Mouse (Mus musculus) lung, embryonic 14.5 days (tissue): ENCODE data around the gene Slc35f6. TPM values are rescaled to one million over a fixed set of nuclear protein-coding genes. Genes with fewer than 3 reads are reported as not detected.

Experiments used
- ATAC-seq: fragments of 200-750 bp; cut with Nextera tagmentation; 2 replicates; pipeline ENCODE4 v1.8.0; 2017; ENCODE audit warnings: mild to moderate bottlenecking, moderate TSS enrichment, moderate library complexity; ENCODE audit not compliant: insufficient read depth
- DNase-seq: peaks from one replicate; pipeline ENCODE4 v3.0.0-alpha.2; 2015
- H3K27ac ChIP-seq: fragments of 300-500 bp; sonication (generic); 2 replicates; pipeline ENCODE4 v1.5.1; 2014; ENCODE audit warnings: low read depth, mild to moderate bottlenecking, moderate library complexity
- H3K27me3 ChIP-seq: fragments of 300-500 bp; sonication (generic); 2 replicates; pipeline ENCODE4 v1.6.1; 2014; ENCODE audit warnings: low read length, control low read depth; ENCODE audit not compliant: insufficient read depth
- H3K36me3 ChIP-seq: fragments of 300-500 bp; sonication (generic); 2 replicates; pipeline ENCODE4 v1.6.1; 2014; ENCODE audit warnings: control low read depth; ENCODE audit not compliant: insufficient read depth
- H3K4me1 ChIP-seq: fragments of 300-500 bp; sonication (generic); 2 replicates; pipeline ENCODE4 v1.6.1; 2014; ENCODE audit warnings: antibody characterized with exemption, control low read depth; ENCODE audit not compliant: insufficient read depth
- H3K4me2 ChIP-seq: fragments of 300-500 bp; sonication (generic); 2 replicates; pipeline ENCODE4 v1.6.1; 2014; ENCODE audit warnings: mild to moderate bottlenecking
- H3K4me3 ChIP-seq: fragments of 300-500 bp; sonication (generic); 2 replicates; pipeline ENCODE4 v1.5.1; 2014; ENCODE audit warnings: low read depth, low read length
- H3K9ac ChIP-seq: fragments of 300-500 bp; sonication (generic); 2 replicates; pipeline ENCODE4 v1.6.1; 2014
- H3K9me3 ChIP-seq: fragments of 300-500 bp; sonication (generic); 2 replicates; pipeline ENCODE4 v1.6.1; 2016; ENCODE audit warnings: low read depth, low read length, control low read depth
- CTCF ChIP-seq: IDR thresholded peaks from 2 replicates; pipeline ENCODE4 v1.5.1; 2016; ENCODE audit warnings: antibody characterized with exemption, low read depth
- WGBS: fragments of 180-500 bp; shearing (Covaris S2); extraction: QIAGEN DNeasy Blood & Tissue Kit; methylation state at CpG from one replicate; pipeline ENCODE4 v1.1.7; 2014; 5-methylcytosine and 5-hydroxymethylcytosine counted together
- polyA plus RNA-seq: library from polyadenylated mRNA; unstranded; fragments of >200 nt; fragmentation: Nextera tagmentation; extraction: Ambion mirVana; gene quantifications from 2 replicates; pipeline ENCODE4 v1.2.1, GENCODE M21; 2014

Gene Slc35f6
- polyA plus RNA-seq, 1 experiment from 2014 or later = 27.6 TPM

- DNase-seq = peak; percentile 65
- Histone ChIP-seq H3K9me3 (no peaks in the 10 kb centered on the region), H3K4me1 (peaks cover 31% of the 10 kb centered on the region), H3K27me3 (no peaks in the 10 kb centered on the region), H3K9ac (no peak overlapping the region), H3K4me3 (no peak overlapping the region), H3K27ac (peak overlapping the region; percentile 73; the same call in 1 of the 2 replicates), H3K4me2 (no peak overlapping the region), H3K36me3 (no peaks in the 10 kb centered on the region)
- WGBS = 24% methylated on average over 6 of the region's 6 CpGs
- ATAC-seq = no peak
- TF ChIP-seq CTCF = no peak
Measured at GRCm38 (mm10) chr5:30615416-30615815, 32.3 kb upstream of the Slc35f6 start.

- peaks cover 31% of the 10 kb centered on the region for H3K4me1 ChIP-seq
- WGBS = 40% methylated on average over 4 of the region's 4 CpGs
Measured at GRCm38 (mm10) chr5:30615819-30616218, 31.9 kb upstream of the Slc35f6 start.

GRCm38 (mm10) chr5:30616644-30617043 is 31.1 kb upstream of the Slc35f6 start:
- H3K36me3 ChIP-seq = no peaks in the 10 kb centered on the region
- no peak overlapping the region for H3K4me3 ChIP-seq
- H3K9ac ChIP-seq = no peak overlapping the region
- DNase-seq (no peak), ATAC-seq (no peak)
- peaks cover 31% of the 10 kb centered on the region for H3K4me1 ChIP-seq
- H3K4me2 ChIP-seq = no peak overlapping the region
- H3K27me3 ChIP-seq = peaks cover 5% of the 10 kb centered on the region; the same call in 1 of the 2 replicates
- H3K9me3 ChIP-seq = no peaks in the 10 kb centered on the region
- 22% methylated on average over 3 of the region's 3 CpGs for WGBS
- peak overlapping the region; percentile 47; the same call in 1 of the 2 replicates for H3K27ac ChIP-seq
- no peak for TF ChIP-seq CTCF

More at GRCm38 (mm10) chr5:30615819-30616218, 31.9 kb upstream of the Slc35f6 start:
- TF ChIP-seq CTCF = no peak
- Histone ChIP-seq H3K36me3 (no peaks in the 10 kb centered on the region), H3K9ac (no peak overlapping the region), H3K27me3 (no peaks in the 10 kb centered on the region), H3K9me3 (no peaks in the 10 kb centered on the region), H3K27ac (0 out of 2 replicates have a peak overlapping the region, but pooled peaks have one; percentile 73), H3K4me2 (no peak overlapping the region), H3K4me3 (no peak overlapping the region)
- DNase-seq (no peak), ATAC-seq (no peak)

- H3K27ac ChIP-seq = no peak overlapping the region
- no peak overlapping the region for H3K9ac ChIP-seq
- DNase-seq (no peak), ATAC-seq (no peak)
- no peaks in the 10 kb centered on the region for H3K9me3 ChIP-seq
- H3K4me1 ChIP-seq = peaks cover 38% of the 10 kb centered on the region
- no peak overlapping the region for H3K4me2 ChIP-seq
- TF ChIP-seq CTCF = no peak
- WGBS = 14% methylated on average over 3 of the region's 3 CpGs
- peaks cover 10% of the 10 kb centered on the region for H3K27me3 ChIP-seq
- H3K36me3 ChIP-seq = no peaks in the 10 kb centered on the region
- H3K4me3 ChIP-seq = no peak overlapping the region
Measured at GRCm38 (mm10) chr5:30617357-30617756, 30.4 kb upstream of the Slc35f6 start.

GRCm38 (mm10) chr5:30617851-30618250 is 29.9 kb upstream of the Slc35f6 start:
- Histone ChIP-seq H3K4me2 (no peak overlapping the region), H3K27me3 (peaks cover 15% of the 10 kb centered on the region), H3K27ac (no peak overlapping the region), H3K9ac (no peak overlapping the region), H3K4me1 (peaks cover 40% of the 10 kb centered on the region), H3K9me3 (no peaks in the 10 kb centered on the region), H3K36me3 (no peaks in the 10 kb centered on the region), H3K4me3 (no peak overlapping the region)
- WGBS = 31% methylated on average over 11 of the region's 11 CpGs
- ATAC-seq (no peak), DNase-seq (peak; percentile 61)
- TF ChIP-seq CTCF = no peak

GRCm38 (mm10) chr5:30618376-30619003 is 29.2 kb upstream of the Slc35f6 start:
- Histone ChIP-seq H3K27ac (no peak overlapping the region), H3K4me2 (no peak overlapping the region), H3K9me3 (no peaks in the 10 kb centered on the region), H3K27me3 (peaks cover 15% of the 10 kb centered on the region), H3K36me3 (no peaks in the 10 kb centered on the region), H3K4me1 (peaks cover 39% of the 10 kb centered on the region), H3K4me3 (no peak overlapping the region), H3K9ac (no peak overlapping the region)
- DNase-seq (no peak), ATAC-seq (no peak)
- TF ChIP-seq CTCF = no peak
- WGBS = 67% methylated on average over 8 of the region's 8 CpGs

GRCm38 (mm10) chr5:30619211-30619610 is 28.5 kb upstream of the Slc35f6 start:
- Histone ChIP-seq H3K9me3 (no peaks in the 10 kb centered on the region), H3K27ac (no peak overlapping the region), H3K4me1 (peaks cover 33% of the 10 kb centered on the region), H3K4me2 (no peak overlapping the region), H3K9ac (no peak overlapping the region), H3K4me3 (no peak overlapping the region), H3K36me3 (no peaks in the 10 kb centered on the region), H3K27me3 (peaks cover 15% of the 10 kb centered on the region)
- TF ChIP-seq CTCF = no peak
- ATAC-seq (no peak), DNase-seq (no peak)
- 85% methylated on average over 2 of the region's 2 CpGs for WGBS
